Mouse (Mus musculus) telencephalon, adult 2 months (tissue): ENCODE measurements around the gene Itgb6.

Source experiments
- DNase-seq: peaks from one replicate; pipeline ENCODE4 v3.0.0-alpha.2; 2011; ENCODE audit warnings: low read depth, low spot score

The Itgb6 gene

GRCm38 (mm10) chr2:60712891-60713290 lies 9.6 kb downstream of the Itgb6 start:
- DNase-seq = no peak

GRCm38 (mm10) chr2:60712483-60712882 lies 10.0 kb downstream of the Itgb6 start:
- no peak for DNase-seq

GRCm38 (mm10) chr2:60711098-60711880 lies 11.2 kb downstream of the Itgb6 start:
- DNase-seq = no peak

GRCm38 (mm10) chr2:60710317-60710716 lies 12.1 kb downstream of the Itgb6 start:
- DNase-seq = no peak

GRCm38 (mm10) chr2:60708671-60709070 lies 13.8 kb downstream of the Itgb6 start:
- DNase-seq = no peak

GRCm38 (mm10) chr2:60706866-60707265 lies 15.6 kb downstream of the Itgb6 start:
- no peak for DNase-seq

GRCm38 (mm10) chr2:60705426-60705825 lies 17.0 kb downstream of the Itgb6 start:
- DNase-seq = no peak

- no peak for DNase-seq
These were observed 19.1 kb downstream of the Itgb6 start for GRCm38 (mm10) chr2:60703315-60703714.

- DNase-seq = no peak
These were observed 21.5 kb downstream of the Itgb6 start for GRCm38 (mm10) chr2:60700956-60701355.

- no peak for DNase-seq
These were observed 22.4 kb downstream of the Itgb6 start for GRCm38 (mm10) chr2:60700013-60700412.

- no peak for DNase-seq
These were observed 22.9 kb downstream of the Itgb6 start for GRCm38 (mm10) chr2:60699591-60699990.

GRCm38 (mm10) chr2:60698155-60698554 lies 24.3 kb downstream of the Itgb6 start:
- DNase-seq = no peak

- DNase-seq = no peak
These were observed 24.9 kb downstream of the Itgb6 start for GRCm38 (mm10) chr2:60697530-60697929.

GRCm38 (mm10) chr2:60696559-60696958 lies 25.9 kb downstream of the Itgb6 start:
- no peak for DNase-seq

- DNase-seq = no peak
These were observed 26.7 kb downstream of the Itgb6 start for GRCm38 (mm10) chr2:60695706-60696105.

GRCm38 (mm10) chr2:60694563-60694962 lies 27.9 kb downstream of the Itgb6 start:
- DNase-seq = no peak

- no peak for DNase-seq
These were observed 30.2 kb downstream of the Itgb6 start for GRCm38 (mm10) chr2:60692239-60692638.

GRCm38 (mm10) chr2:60690212-60690611 lies 32.2 kb downstream of the Itgb6 start:
- no peak for DNase-seq

GRCm38 (mm10) chr2:60688944-60689615 lies 33.4 kb downstream of the Itgb6 start:
- DNase-seq = no peak

GRCm38 (mm10) chr2:60688150-60688549 lies 34.3 kb downstream of the Itgb6 start:
- DNase-seq = no peak

GRCm38 (mm10) chr2:60685973-60686372 lies 36.5 kb downstream of the Itgb6 start:
- DNase-seq = no peak

- no peak for DNase-seq
These were observed 38.3 kb downstream of the Itgb6 start for GRCm38 (mm10) chr2:60684168-60684567.

GRCm38 (mm10) chr2:60682554-60682953 lies 39.9 kb downstream of the Itgb6 start:
- DNase-seq = no peak
